Mouse (Mus musculus) E14TG2a.4 (cell line): ENCODE data around the gene Mapk11.

Source experiments
- CTCF ChIP-seq: conservative IDR thresholded peaks from 2 replicates; pipeline ENCODE4 v1.5.1; 2014; ENCODE audit warnings: low read length
- POU5F1 ChIP-seq: IDR thresholded peaks from 2 replicates; pipeline ENCODE4 v1.6.1; 2014; ENCODE audit warnings: low read length, borderline replicate concordance

DNA sequence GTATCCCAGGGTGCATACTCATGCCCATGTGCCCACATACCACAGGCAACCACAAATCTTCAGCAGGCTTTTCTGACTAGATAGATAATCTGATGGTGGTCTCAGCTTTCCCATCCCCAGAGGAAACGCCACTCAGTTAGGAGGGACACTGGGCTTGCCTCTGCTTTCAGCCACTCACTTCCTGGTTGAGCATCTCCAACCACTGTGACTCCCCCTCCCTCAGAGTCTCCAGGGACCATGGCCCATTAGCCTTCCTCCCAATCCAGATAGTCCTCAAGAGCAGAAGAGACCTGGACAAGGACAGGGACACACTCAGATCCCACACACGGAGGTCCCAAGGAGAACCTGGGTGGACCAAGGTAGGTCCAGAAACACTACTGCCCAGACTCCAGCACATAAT lies 6.3 kb downstream of the Mapk11 start:
- TF ChIP-seq CTCF (no peak), POU5F1 (no peak)
